Mouse (Mus musculus): Measurements from ENCODE around the gene Adamts2.
A peak's percentile ranks its signal among the peaks of the same experiment; 100 is the strongest.

DNA sequence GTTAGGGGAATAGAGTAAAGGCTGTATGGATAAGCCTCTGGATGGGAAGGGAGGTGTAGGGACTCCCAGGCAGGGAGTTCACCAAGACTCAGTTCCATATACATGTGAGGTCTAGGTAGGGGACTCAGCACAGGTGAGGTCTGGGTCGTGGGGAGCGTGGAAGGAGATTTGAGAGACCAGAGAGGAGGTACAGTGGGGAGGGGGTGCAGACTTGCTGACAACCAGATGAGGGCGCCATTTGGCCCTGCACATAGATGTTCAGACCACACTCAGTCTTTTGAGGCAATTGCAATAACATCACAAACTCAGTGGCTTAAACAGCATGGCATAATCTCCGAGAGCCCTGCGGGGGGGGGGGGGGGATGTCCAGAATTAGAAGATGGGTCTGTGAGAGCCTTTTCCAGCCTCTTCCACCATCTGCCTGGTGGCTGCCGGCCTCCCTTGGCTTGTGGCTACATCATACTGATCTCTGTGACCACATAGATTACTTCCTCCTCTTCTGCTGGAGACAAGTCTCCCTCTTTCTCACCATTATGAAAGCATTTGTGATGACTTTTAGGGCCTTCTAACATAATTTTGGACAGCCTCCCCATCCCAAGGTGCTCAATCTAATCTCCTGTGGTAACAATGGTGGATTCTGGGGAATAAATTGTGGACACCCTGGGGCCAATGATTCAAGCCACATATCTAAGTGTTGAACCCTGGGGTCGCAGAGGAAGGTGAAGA is 71.8 kb downstream of the Adamts2 start:
- peak; percentile 30; the same call in 1 of the 2 replicates for TF ChIP-seq CTCF (IDR thresholded peaks at IDR 0.05; ENCODE audit: low read depth)
- no peak for TF ChIP-seq EP300 (IDR thresholded peaks at IDR 0.05; ENCODE audit: low read depth)

All from liver, postnatal 0 days (tissue).